Mouse (Mus musculus) hindbrain, embryonic 10.5 days (tissue): Measurements from ENCODE around the gene Adgrl1. TPM values are rescaled to one million over a fixed set of nuclear protein-coding genes. Genes with fewer than 3 reads are reported as not detected.
A peak's percentile ranks its signal among the peaks of the same experiment; 100 is the strongest.

Experiments
- DNase-seq: peaks from one replicate; pipeline ENCODE4 v3.0.0-alpha.2; 2017; ENCODE audit warnings: low spot score
- H3K27ac ChIP-seq: fragments of 300-500 bp; sonication (generic); 2 replicates; pipeline ENCODE4 v1.5.1; 2016; ENCODE audit warnings: mild to moderate bottlenecking, moderate library complexity
- H3K27me3 ChIP-seq: fragments of 300-500 bp; sonication (generic); 2 replicates; pipeline ENCODE4 v1.6.1; 2016; ENCODE audit warnings: mild to moderate bottlenecking; ENCODE audit not compliant: poor library complexity, insufficient read depth, severe bottlenecking
- H3K36me3 ChIP-seq: fragments of 300-500 bp; sonication (generic); 2 replicates; pipeline ENCODE4 v1.6.1; 2016; ENCODE audit warnings: mild to moderate bottlenecking, moderate library complexity
- H3K4me1 ChIP-seq: fragments of 300-500 bp; sonication (generic); replicated peaks from 2 replicates; pipeline ENCODE4 v1.6.1; 2016; ENCODE audit warnings: mild to moderate bottlenecking
- H3K4me3 ChIP-seq: fragments of 300-500 bp; sonication (generic); 2 replicates; pipeline ENCODE4 v1.5.1; 2016; ENCODE audit warnings: mild to moderate bottlenecking, moderate library complexity
- H3K9me3 ChIP-seq: fragments of 300-500 bp; sonication (generic); 2 replicates; pipeline ENCODE4 v1.6.1; 2016; ENCODE audit warnings: mild to moderate bottlenecking, moderate library complexity
- WGBS: fragments of 180-500 bp; shearing (Covaris S2); methylation state at CpG from one replicate; pipeline ENCODE4 v1.1.7; 2016; 5-methylcytosine and 5-hydroxymethylcytosine counted together
- polyA plus RNA-seq: library from polyadenylated mRNA; unstranded; fragments of >200 nt; fragmentation: Nextera tagmentation; extraction: Ambion mirVana; gene quantifications from 2 replicates; pipeline ENCODE4 v1.2.1, GENCODE M21; 2016

The Adgrl1 gene
- 10.9 and 15.4 TPM in 2 replicates for polyA plus RNA-seq

- Histone ChIP-seq H3K4me3 (peak within 1 kb of the TSS; percentile 91), H3K36me3 (no peaks in the 10 kb centered on the region), H3K27ac (peak within 1 kb of the TSS; percentile 94), H3K4me1 (peaks cover 63% of the 10 kb centered on the region), H3K9me3 (no peaks in the 10 kb centered on the region), H3K27me3 (peaks cover 36% of the 10 kb centered on the region)
- DNase-seq: peak; percentile 97
- under 1% methylated on average over 70 of the region's 70 CpGs for WGBS
Measured at GRCm38 (mm10) chr8:83899363-83900252, at the start of gene Adgrl1. Gene Adgrl1, plus strand, starts transcription at chr8:83900105.

- no peaks in the 10 kb centered on the region for H3K36me3 ChIP-seq
- H3K27me3 ChIP-seq: no peaks in the 10 kb centered on the region
- H3K4me3 ChIP-seq: no peak overlapping the region
- peaks cover 17% of the 10 kb centered on the region for H3K4me1 ChIP-seq
- 23% methylated on average over 8 of the region's 8 CpGs for WGBS
- DNase-seq: peak; percentile 6
- H3K9me3 ChIP-seq: peaks cover 10% of the 10 kb centered on the region; the same call in 1 of the 2 replicates
- H3K27ac ChIP-seq: peak overlapping the region; percentile 53; the same call in 1 of the 2 replicates
Measured at GRCm38 (mm10) chr8:83852329-83852728, 47.6 kb upstream of the Adgrl1 start.

GRCm38 (mm10) chr8:83853323-83854050, 46.4 kb upstream of the Adgrl1 start:
- no peak for DNase-seq
- no peak overlapping the region for H3K4me3 ChIP-seq
- H3K36me3 ChIP-seq: no peaks in the 10 kb centered on the region
- H3K4me1 ChIP-seq: peaks cover 17% of the 10 kb centered on the region
- no peaks in the 10 kb centered on the region for H3K9me3 ChIP-seq
- no peak overlapping the region for H3K27ac ChIP-seq
- WGBS: 79% methylated on average over 3 of the region's 3 CpGs
- H3K27me3 ChIP-seq: no peaks in the 10 kb centered on the region

DNA sequence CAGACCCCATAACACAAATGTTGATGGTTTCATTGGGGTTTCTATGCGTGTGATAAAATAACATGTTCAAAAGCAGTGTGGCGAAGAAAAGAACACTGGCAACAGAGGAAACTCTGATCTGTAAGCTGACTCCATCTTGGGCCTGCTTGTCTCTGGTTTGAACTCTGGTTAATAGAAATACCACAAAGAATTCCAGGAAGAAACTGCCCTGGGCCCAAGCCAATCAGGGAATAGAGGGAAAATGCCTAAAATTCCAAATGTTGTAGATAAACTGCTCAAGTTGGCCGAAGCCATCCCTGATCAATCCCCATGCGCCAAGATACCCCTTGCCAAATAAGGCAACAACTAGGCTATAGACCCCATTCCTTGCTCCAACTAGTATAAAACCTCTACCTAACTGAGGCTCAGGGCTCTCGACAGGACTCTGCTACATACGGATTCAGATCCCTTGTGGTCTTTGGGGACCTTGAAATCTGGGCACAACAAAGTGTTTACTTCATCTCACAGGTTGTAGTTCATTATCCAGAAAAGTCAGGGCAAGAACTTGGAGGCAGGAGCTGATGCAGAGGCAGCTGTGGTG, 43.3 kb upstream of the Adgrl1 start:
- H3K36me3 ChIP-seq: no peaks in the 10 kb centered on the region
- H3K9me3 ChIP-seq: no peaks in the 10 kb centered on the region
- WGBS: 87% methylated on average over 6 of the region's 6 CpGs
- H3K27me3 ChIP-seq: no peaks in the 10 kb centered on the region; the same call in 1 of the 2 replicates
- peaks cover 17% of the 10 kb centered on the region for H3K4me1 ChIP-seq
- DNase-seq: no peak
- no peak overlapping the region for H3K27ac ChIP-seq
- no peak overlapping the region for H3K4me3 ChIP-seq

DNA sequence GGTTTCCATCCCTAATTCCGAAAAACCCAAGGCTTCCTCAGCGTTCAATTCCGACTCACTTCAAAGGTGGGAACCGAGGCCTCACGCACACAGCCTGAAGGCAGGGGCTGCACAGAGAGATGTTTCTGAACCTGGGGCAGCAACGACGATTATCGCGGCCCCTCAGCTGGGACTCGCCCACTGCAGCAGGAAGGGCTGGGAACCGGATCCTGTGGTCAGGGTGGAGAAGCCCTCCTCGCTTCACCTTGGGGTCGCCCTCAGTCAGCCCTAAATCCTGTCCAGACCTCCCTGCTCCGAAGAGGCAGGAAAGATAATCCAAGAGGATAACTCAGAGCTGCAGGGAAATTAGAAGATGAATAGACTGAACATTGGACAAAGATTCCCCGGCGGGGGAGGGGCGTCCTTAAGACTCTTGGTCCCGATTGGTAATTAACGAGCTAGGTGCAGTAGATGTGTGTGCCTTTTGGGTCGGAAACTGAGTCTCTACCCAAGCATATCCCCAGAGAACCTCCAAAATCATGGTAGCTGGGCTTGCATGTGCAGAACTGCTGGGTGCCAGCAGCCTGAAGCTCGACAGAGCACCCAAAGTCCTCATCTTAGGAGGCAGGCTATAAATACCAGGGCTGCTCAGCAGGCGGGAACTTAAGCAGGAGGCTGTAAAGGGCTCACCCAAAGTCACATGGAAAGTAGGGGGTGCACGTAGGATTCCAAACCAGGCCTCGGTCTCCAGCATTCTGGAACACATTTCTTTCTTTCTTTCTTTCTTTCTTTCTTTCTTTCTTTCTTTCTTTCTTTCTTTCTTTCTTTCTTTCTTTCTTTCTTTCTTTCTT, 37.3 kb upstream of the Adgrl1 start:
- Histone ChIP-seq H3K9me3 (no peaks in the 10 kb centered on the region), H3K4me1 (peaks cover 10% of the 10 kb centered on the region), H3K4me3 (peak overlapping the region; percentile 47), H3K36me3 (no peaks in the 10 kb centered on the region), H3K27ac (peak overlapping the region; percentile 64; the same call in 1 of the 2 replicates), H3K27me3 (peaks cover 9% of the 10 kb centered on the region; the same call in 1 of the 2 replicates)
- WGBS: 7% methylated on average over 24 of the region's 24 CpGs
- DNase-seq: peak; percentile 34

DNA sequence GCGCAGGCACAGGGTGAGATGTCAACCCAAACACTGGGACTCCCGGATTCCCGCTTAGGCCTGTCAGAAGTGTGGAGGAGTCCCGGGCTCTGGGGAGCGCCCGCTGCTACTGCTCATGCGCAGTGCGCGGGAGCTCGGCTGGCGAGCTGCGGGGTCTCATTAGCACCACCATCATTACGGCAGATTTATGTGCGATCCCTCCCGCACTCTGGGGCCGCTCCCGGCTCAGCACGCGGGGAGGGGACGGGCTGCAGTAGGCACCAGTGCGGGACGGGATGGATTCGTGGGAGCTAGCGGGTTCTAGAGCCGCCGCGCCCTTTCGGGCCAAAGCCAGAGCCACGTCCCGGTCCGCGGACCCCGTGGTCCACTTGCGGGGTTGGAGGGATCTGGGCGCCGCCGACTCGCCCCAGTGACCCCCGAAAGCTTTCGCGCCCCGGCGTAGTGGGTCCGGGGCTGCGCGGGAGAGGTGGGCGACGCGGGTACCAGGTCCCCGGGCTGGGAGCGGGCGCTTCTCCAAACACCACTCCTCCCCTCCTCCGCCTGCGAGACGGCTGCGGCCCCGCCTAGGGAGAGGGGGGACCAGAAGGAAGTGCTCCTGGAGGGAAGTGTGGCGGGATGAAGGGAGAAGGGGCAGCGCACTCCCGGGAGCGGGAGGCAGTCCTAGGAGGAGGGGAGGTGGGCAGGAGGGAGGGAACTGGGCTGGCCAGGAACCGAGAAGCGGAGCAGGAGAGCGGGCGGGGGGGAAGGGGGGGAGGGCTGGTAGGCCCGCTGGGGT, 24.8 kb upstream of the Adgrl1 start:
- Histone ChIP-seq H3K4me1 (peaks cover 25% of the 10 kb centered on the region), H3K36me3 (no peaks in the 10 kb centered on the region), H3K9me3 (no peaks in the 10 kb centered on the region), H3K27ac (peak overlapping the region; percentile 90), H3K4me3 (peak overlapping the region; percentile 76), H3K27me3 (peaks cover 44% of the 10 kb centered on the region)
- peak; percentile 74 for DNase-seq
- under 1% methylated on average over 61 of the region's 66 CpGs for WGBS

- H3K4me3 ChIP-seq: peak overlapping the region; percentile 76
- peaks cover 25% of the 10 kb centered on the region for H3K4me1 ChIP-seq
- H3K27ac ChIP-seq: peak overlapping the region; percentile 90
- no peaks in the 10 kb centered on the region for H3K36me3 ChIP-seq
- no peaks in the 10 kb centered on the region for H3K9me3 ChIP-seq
- peaks cover 44% of the 10 kb centered on the region for H3K27me3 ChIP-seq
- 0% methylated on average over 11 of the region's 11 CpGs for WGBS
- no peak for DNase-seq
Measured at GRCm38 (mm10) chr8:83875656-83876040, 24.3 kb upstream of the Adgrl1 start.

DNA sequence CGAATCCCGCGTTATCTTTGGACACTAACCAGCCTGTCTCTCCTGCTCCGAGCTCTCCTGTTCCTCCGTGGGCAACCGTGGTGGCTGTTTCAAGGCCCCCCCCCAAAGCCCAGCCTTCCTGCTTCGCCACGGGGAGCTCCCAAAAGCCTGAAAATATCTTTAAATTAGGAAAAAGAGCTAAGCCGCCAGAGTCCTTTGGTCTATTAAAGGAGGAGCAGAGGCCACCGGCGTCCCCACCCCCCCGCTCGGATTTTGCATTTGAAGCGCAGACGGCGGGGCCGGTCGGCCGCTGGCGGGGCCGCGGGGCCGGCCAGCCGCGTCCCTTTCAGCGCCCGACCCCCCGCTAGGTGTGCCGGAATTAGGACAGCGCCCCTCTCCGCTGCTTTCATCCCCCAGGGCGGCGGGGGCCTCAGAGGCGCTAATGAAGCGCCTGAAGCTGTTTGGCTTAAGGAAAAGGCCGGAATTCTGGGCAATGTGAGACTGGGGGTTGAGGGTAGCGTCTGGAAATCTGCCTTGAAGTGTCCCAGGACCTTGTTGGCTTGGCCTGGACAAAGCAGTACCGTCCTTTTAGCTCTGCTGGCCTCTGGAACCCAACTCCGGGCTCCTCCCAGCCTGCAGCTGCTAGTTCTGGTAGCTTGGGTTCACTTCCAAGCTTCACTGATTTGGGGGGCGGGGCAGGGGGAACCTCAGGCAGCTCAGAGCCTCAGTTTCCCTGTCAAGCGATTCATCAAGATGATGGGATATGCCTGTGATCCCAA, 23.6 kb upstream of the Adgrl1 start:
- Histone ChIP-seq H3K4me3 (peak overlapping the region; percentile 76), H3K27ac (peak overlapping the region; percentile 90), H3K27me3 (peaks cover 44% of the 10 kb centered on the region), H3K9me3 (no peaks in the 10 kb centered on the region), H3K4me1 (peaks cover 25% of the 10 kb centered on the region), H3K36me3 (no peaks in the 10 kb centered on the region)
- DNase-seq: peak; percentile 53
- under 1% methylated on average over 41 of the region's 41 CpGs for WGBS

GRCm38 (mm10) chr8:83876838-83877223, 23.1 kb upstream of the Adgrl1 start:
- Histone ChIP-seq H3K36me3 (no peaks in the 10 kb centered on the region), H3K9me3 (no peaks in the 10 kb centered on the region), H3K4me1 (peaks cover 25% of the 10 kb centered on the region), H3K27me3 (peaks cover 44% of the 10 kb centered on the region), H3K4me3 (peak overlapping the region; percentile 76), H3K27ac (peak overlapping the region; percentile 90)
- DNase-seq: peak; percentile 24
- WGBS: 3% methylated on average over 10 of the region's 10 CpGs

GRCm38 (mm10) chr8:83888409-83888808, 11.5 kb upstream of the Adgrl1 start:
- WGBS: 57% methylated on average over 2 of the region's 2 CpGs
- DNase-seq: no peak
- H3K27ac ChIP-seq: no peak overlapping the region

DNA sequence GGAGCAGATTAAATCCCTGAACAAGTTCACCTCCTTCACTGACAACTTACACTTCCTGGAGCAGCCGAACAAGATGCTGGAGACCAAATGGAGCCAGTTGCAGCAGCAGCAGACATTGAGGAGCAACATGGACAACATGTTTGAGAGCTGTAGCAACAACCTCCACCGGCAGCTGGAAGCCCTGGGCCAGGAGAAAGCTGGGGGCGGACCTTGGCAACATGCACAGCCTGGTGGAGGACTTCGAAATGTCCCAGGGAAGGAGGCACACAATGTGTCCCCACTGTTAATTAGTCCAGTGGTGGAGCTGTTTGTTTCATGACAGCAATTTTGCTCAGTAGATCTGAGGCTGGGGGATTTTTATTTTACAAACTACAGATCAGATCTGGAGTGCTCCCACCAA, 7.8 kb upstream of the Adgrl1 start:
- Histone ChIP-seq H3K9me3 (no peaks in the 10 kb centered on the region), H3K27ac (no peak overlapping the region), H3K36me3 (no peaks in the 10 kb centered on the region), H3K4me1 (peaks cover 2% of the 10 kb centered on the region), H3K27me3 (peaks cover 38% of the 10 kb centered on the region), H3K4me3 (no peak overlapping the region)
- WGBS: 65% methylated on average over 4 of the region's 4 CpGs
- no peak for DNase-seq

More at GRCm38 (mm10) chr8:83888409-83888808, 11.5 kb upstream of the Adgrl1 start:
- Histone ChIP-seq H3K9me3 (no peaks in the 10 kb centered on the region), H3K4me1 (no peaks in the 10 kb centered on the region; the same call in 1 of the 2 replicates), H3K27me3 (peaks cover 2% of the 10 kb centered on the region), H3K36me3 (no peaks in the 10 kb centered on the region), H3K4me3 (no peak overlapping the region)
